Mouse (Mus musculus): ENCODE results near the gene Rbfox3. TPM values are rescaled to one million over a fixed set of nuclear protein-coding genes. Genes with fewer than 3 reads are reported as not detected.

The Rbfox3 gene
- polyA plus RNA-seq, 1 experiment from 2014 or later, result 32.0 TPM

DNA sequence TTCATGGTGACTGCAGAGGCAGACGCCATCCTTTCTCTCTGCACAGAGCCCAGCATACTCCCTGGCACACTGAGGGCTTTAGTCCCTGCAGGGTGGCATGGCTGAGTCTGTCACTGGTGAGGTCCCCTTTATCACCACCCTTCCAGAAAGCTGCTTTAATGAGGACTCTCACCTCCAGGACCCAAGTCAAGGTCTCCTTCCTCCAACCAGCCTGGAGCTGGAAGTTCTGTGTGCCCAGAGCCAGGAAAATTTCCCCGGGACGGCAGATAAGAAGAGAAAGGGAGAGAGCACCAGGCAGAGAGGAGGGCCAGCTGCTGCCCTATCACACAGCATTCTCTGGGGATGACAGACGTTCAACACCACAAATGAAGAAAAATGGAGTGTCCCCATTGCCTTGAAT, 73.2 kb downstream of the Rbfox3 start:
- Histone ChIP-seq H3K4me3 (no peak overlapping the region), H3K9me3 (replicated peaks) (no peaks in the 10 kb centered on the region), H3K4me2 (no peak overlapping the region), H3K4me1 (peaks cover 27% of the 10 kb centered on the region), H3K9ac (no peak overlapping the region), H3K27me3 (no peaks in the 10 kb centered on the region), H3K36me3 (ENCODE audit: poor library complexity, severe bottlenecking) (no peaks in the 10 kb centered on the region), H3K27ac (peak overlapping the region; percentile 36)
- 54% methylated on average over 4 of the region's 4 CpGs for WGBS
- ATAC-seq, result no peak

DNA sequence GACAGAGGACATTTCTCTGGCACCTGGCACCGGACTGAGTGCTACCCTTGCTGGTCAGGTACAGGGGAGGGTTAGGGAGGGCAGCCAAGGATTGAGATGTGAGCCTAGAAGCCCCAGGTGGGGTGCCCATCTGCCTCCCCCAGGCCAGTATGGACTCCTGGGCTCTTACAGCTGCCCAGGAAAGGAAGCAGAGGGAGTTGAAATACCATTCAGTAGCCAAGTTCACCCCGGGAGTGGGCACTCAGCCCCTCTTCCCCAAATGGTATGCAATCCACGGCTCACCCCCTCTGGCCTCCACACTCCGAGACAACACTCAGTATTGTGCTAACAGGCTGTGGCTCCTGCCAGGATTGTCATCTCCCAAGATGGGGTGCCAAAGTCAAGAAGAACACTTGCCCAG, 74.5 kb downstream of the Rbfox3 start:
- Histone ChIP-seq H3K9me3 (replicated peaks) (no peaks in the 10 kb centered on the region), H3K27me3 (no peaks in the 10 kb centered on the region), H3K9ac (no peak overlapping the region), H3K4me3 (no peak overlapping the region), H3K4me1 (peaks cover 27% of the 10 kb centered on the region), H3K36me3 (ENCODE audit: poor library complexity, severe bottlenecking) (no peaks in the 10 kb centered on the region), H3K4me2 (no peak overlapping the region), H3K27ac (no peak overlapping the region)
- 69% methylated on average over 4 of the region's 4 CpGs for WGBS
- no peak for ATAC-seq

DNA sequence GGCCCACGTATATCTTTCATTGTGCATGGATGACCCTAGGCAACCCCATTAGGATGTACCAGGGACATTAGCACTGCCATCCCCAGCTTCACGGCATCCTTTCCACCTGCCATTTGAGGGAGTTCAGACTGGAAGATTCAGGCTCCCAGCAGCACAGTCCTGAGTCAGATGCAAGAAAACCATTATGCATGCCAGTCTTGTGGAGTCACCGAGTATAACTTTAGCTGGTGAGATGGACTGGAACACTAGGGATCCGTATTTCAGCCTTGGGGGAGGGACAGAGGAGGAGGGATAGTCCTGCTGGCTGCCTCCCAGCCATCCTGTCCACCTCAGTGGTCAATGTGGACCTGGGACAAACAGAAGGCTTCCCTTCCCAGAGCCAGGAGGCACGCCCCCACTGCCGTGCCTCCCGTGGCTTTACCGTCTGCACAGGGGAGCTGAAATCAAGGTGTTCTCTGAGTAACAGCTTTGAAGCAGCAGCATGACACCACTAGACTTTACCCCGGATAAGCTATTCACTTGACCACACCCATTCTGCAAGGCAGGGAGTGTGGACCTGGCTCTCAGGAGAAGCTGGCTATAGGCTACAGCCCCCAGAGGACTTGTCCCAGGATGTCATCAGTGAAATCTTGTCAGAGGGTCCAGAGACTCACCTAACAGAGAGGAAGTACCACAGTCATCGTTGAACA, 78.5 kb downstream of the Rbfox3 start:
- 85% methylated on average over 10 of the region's 10 CpGs for WGBS
- Histone ChIP-seq H3K4me1 (peaks cover 12% of the 10 kb centered on the region), H3K36me3 (ENCODE audit: poor library complexity, severe bottlenecking) (no peaks in the 10 kb centered on the region), H3K27me3 (no peaks in the 10 kb centered on the region), H3K9me3 (replicated peaks) (no peaks in the 10 kb centered on the region), H3K4me2 (no peak overlapping the region), H3K4me3 (no peak overlapping the region), H3K27ac (no peak overlapping the region), H3K9ac (no peak overlapping the region)
- no peak for ATAC-seq

DNA sequence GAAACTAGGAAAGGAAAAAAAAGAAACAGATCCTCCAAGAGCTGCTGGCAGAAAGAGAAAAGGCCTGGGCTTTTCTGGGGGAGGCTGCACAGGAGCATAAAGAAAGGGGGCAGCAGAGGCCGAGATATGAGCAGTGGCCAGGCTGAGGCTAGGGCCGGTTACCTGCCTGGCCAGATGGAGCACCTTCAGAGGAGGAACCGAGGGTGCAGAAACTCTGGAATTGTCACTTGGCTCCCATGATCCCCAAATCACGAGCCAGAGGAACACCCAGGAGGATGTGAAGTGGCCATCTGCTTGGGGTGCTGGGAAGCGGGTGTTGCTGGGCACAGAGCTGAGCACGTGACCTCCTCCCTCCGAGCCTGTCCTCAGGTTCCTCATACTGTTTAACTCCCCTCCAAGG, 79.7 kb downstream of the Rbfox3 start:
- no peak overlapping the region for H3K4me2 ChIP-seq
- no peak for ATAC-seq
- H3K4me3 ChIP-seq, result no peak overlapping the region
- H3K27me3 ChIP-seq, result no peaks in the 10 kb centered on the region
- H3K4me1 ChIP-seq, result peaks cover 5% of the 10 kb centered on the region
- H3K36me3 ChIP-seq (ENCODE audit: poor library complexity, severe bottlenecking), result no peaks in the 10 kb centered on the region
- no peaks in the 10 kb centered on the region for H3K9me3 ChIP-seq (replicated peaks)
- 63% methylated on average over 7 of the region's 7 CpGs for WGBS
- H3K27ac ChIP-seq, result no peak overlapping the region
- no peak overlapping the region for H3K9ac ChIP-seq

DNA sequence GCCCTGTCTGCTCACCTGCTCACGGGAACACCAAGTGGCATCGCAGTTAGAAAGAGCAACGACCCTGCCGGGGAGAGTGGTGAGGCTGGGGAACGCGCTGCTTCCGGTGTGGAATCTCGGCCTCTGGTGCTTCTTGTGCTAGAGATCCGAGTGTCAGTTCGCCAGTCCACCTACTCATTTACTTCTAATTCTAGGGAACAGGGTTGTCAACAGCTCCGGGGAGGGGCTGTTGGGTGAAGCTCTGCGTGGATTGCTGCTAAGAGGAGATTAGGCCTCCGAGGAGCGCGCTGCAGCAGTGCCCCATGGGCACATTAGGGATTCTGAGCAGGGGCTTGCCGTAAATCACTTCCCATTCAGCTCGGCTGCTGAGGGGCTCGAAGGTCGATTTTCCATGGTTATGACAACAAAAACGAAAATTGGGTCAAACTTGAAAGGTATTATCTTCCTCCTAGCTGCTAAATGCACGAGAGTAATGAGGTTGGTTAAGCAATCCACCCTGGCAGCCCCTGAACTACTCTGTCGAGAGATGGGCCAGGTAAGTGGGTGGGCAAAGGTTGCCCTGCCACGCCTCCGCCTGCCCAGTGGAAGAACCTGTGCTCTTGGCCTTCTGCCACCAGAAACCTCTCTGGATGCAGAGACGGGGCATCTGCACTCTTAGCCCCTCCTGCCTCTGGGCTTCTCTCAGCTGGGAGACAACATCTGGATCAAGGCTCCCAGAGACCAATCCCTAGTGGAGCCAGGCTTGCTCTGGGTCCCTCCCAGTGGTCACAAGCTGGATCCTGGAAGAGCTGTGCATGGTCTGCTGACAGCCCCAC, 85.9 kb downstream of the Rbfox3 start:
- no peak overlapping the region for H3K4me3 ChIP-seq
- WGBS, result 58% methylated on average over 25 of the region's 25 CpGs
- no peak overlapping the region for H3K9ac ChIP-seq
- no peak for ATAC-seq
- H3K4me1 ChIP-seq, result peaks cover 16% of the 10 kb centered on the region
- no peak overlapping the region; the same call in 1 of the 2 replicates for H3K27ac ChIP-seq
- H3K4me2 ChIP-seq, result no peak overlapping the region
- no peaks in the 10 kb centered on the region for H3K27me3 ChIP-seq
- H3K9me3 ChIP-seq (replicated peaks), result no peaks in the 10 kb centered on the region
- H3K36me3 ChIP-seq (ENCODE audit: poor library complexity, severe bottlenecking), result no peaks in the 10 kb centered on the region

DNA sequence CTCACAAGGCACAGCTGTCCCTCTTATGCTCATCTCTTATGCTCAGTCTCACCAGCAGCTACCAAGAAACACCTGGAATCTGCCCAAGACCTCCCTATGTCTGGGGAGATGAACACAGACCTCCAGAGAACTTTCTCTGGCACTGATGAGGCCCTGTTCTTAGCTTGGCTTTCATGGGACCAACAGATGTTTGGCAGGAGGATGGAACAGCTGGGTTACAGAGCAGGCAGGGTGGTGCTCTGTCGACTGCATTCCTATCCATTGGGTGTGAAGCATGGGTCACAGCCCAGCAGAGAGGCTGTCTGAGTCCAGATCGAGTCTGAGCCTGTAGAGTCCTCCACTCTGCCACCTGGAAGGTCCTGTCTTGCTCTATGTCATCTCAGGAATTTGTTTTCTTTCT, 90.0 kb downstream of the Rbfox3 start:
- no peaks in the 10 kb centered on the region for H3K9me3 ChIP-seq (replicated peaks)
- no peak overlapping the region for H3K27ac ChIP-seq
- 70% methylated on average over 2 of the region's 2 CpGs for WGBS
- H3K4me1 ChIP-seq, result peaks cover 16% of the 10 kb centered on the region
- no peak for ATAC-seq
- H3K4me3 ChIP-seq, result no peak overlapping the region
- H3K4me2 ChIP-seq, result no peak overlapping the region
- H3K36me3 ChIP-seq (ENCODE audit: poor library complexity, severe bottlenecking), result no peaks in the 10 kb centered on the region
- no peaks in the 10 kb centered on the region for H3K27me3 ChIP-seq
- H3K9ac ChIP-seq, result no peak overlapping the region

DNA sequence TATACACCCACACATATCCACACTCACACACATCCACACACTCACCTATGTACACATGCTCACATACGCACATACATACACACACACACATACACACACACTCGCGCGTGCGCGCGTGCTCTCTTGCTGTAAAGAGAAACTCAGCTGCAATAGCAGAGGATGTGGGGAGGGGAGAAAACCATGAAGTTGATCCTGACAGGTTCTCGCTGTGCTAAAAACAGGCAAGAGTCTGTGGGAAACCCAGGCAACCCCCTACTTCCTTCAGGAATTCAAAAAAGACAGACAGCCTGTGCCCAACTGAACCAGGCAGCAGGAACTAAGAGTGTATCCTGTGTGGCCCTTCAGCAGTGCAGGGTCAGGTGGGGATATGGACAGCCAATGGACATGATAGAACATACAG, 92.9 kb downstream of the Rbfox3 start:
- no peak overlapping the region for H3K27ac ChIP-seq
- no peaks in the 10 kb centered on the region for H3K27me3 ChIP-seq
- no peak for ATAC-seq
- no peaks in the 10 kb centered on the region for H3K9me3 ChIP-seq (replicated peaks)
- 96% methylated on average over 8 of the region's 8 CpGs for WGBS
- no peak overlapping the region for H3K4me2 ChIP-seq
- no peak overlapping the region for H3K4me3 ChIP-seq
- H3K9ac ChIP-seq, result no peak overlapping the region
- H3K4me1 ChIP-seq, result peaks cover 18% of the 10 kb centered on the region
- no peaks in the 10 kb centered on the region for H3K36me3 ChIP-seq (ENCODE audit: poor library complexity, severe bottlenecking)

DNA sequence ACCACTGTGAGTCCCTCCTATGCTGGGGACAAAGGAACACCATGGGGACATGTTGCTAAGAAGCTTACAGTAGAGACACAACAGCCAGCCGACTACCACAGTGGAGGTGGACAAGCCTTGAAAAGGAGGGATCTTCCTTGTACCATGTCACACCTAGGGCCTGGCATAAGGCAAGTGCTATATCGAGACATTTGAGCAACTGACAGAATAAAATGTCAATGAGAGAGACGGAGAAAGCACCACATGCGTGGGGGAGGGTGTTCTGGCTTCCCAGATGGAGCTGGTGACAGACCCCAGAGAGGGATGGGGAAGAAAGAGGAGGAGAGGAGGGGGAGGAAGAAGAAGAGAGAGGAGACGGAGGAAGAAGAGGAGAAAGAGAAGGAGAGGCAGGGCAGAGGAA, 96.3 kb downstream of the Rbfox3 start:
- Histone ChIP-seq H3K9ac (no peak overlapping the region), H3K4me3 (no peak overlapping the region), H3K4me1 (peaks cover 20% of the 10 kb centered on the region), H3K27ac (peak overlapping the region; percentile 49; the same call in 1 of the 2 replicates), H3K4me2 (no peak overlapping the region), H3K9me3 (replicated peaks) (no peaks in the 10 kb centered on the region), H3K36me3 (ENCODE audit: poor library complexity, severe bottlenecking) (no peaks in the 10 kb centered on the region), H3K27me3 (no peaks in the 10 kb centered on the region)
- ATAC-seq, result no peak
- WGBS, result 56% methylated on average over 5 of the region's 5 CpGs

DNA sequence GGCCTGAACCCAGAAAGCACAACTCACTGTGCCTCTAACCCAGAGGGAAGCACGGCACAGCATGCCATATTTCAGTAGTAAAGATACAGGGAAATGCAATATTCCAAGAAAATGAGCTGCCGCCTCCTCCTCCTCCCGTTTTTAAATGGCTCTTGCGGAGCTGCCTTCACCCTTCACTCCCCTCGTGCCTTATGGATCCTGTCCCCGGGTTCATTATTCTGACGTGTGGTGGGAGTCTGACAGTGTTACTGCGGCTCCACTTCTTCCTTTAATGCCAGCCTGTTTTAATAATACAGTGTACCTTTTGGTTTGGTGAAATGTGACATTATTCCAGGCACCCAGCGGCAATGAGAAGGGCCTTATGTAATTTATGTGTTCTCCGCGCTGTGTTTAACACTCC, 97.5 kb downstream of the Rbfox3 start:
- Histone ChIP-seq H3K9ac (no peak overlapping the region), H3K4me2 (no peak overlapping the region), H3K4me3 (no peak overlapping the region), H3K27ac (peak overlapping the region; percentile 60), H3K27me3 (no peaks in the 10 kb centered on the region), H3K36me3 (ENCODE audit: poor library complexity, severe bottlenecking) (no peaks in the 10 kb centered on the region), H3K9me3 (replicated peaks) (no peaks in the 10 kb centered on the region), H3K4me1 (peaks cover 20% of the 10 kb centered on the region)
- no peak for ATAC-seq
- 64% methylated on average over 11 of the region's 11 CpGs for WGBS

DNA sequence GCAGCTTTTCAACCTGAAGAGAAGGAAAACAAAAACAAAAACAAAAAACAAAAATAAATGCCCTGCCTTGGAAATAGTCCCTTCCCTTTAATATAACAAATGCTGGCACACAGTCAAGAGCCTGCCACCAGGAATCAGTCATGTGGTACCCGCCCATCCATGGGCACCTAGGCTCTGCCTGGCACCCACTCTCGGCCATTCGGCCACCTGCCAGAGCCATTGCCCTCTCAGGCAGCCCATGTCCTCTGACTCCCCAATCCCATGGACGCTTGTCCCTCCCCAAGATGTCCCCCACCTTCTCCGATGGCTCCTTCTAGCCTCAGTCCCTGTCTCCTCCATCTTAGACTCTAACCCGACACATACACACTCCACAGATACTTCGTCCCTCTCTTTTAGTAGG, 100.0 kb downstream of the Rbfox3 start:
- Histone ChIP-seq H3K36me3 (ENCODE audit: poor library complexity, severe bottlenecking) (no peaks in the 10 kb centered on the region), H3K27ac (no peak overlapping the region), H3K27me3 (no peaks in the 10 kb centered on the region), H3K9ac (no peak overlapping the region), H3K9me3 (replicated peaks) (no peaks in the 10 kb centered on the region), H3K4me2 (no peak overlapping the region), H3K4me1 (peaks cover 25% of the 10 kb centered on the region), H3K4me3 (no peak overlapping the region)
- no peak for ATAC-seq
- 90% methylated on average over 7 of the region's 7 CpGs for WGBS

DNA sequence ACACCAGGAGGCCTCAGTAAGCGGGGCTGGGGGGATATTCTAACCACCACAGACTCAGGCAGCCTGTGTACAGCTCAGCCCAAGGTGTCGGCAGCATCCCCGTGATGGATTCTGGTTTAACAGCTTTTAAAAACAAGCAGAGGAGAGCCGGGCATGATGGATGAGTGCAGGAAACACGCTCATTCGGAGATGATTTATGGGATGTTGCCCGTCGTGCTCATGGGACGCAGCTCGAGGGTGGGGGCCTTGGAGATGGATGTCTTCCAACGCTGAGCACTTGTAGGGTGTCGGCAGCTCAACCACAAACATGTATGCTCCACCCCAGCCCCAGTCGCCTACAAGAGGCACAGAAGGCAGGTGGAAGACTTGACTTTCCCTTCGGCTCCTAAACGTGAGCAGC, 103.9 kb downstream of the Rbfox3 start:
- Histone ChIP-seq H3K36me3 (ENCODE audit: poor library complexity, severe bottlenecking) (no peaks in the 10 kb centered on the region), H3K9ac (no peak overlapping the region), H3K4me1 (peaks cover 6% of the 10 kb centered on the region), H3K9me3 (replicated peaks) (no peaks in the 10 kb centered on the region), H3K27ac (no peak overlapping the region), H3K27me3 (no peaks in the 10 kb centered on the region), H3K4me3 (no peak overlapping the region), H3K4me2 (no peak overlapping the region)
- 87% methylated on average over 15 of the region's 15 CpGs for WGBS
- ATAC-seq, result no peak

DNA sequence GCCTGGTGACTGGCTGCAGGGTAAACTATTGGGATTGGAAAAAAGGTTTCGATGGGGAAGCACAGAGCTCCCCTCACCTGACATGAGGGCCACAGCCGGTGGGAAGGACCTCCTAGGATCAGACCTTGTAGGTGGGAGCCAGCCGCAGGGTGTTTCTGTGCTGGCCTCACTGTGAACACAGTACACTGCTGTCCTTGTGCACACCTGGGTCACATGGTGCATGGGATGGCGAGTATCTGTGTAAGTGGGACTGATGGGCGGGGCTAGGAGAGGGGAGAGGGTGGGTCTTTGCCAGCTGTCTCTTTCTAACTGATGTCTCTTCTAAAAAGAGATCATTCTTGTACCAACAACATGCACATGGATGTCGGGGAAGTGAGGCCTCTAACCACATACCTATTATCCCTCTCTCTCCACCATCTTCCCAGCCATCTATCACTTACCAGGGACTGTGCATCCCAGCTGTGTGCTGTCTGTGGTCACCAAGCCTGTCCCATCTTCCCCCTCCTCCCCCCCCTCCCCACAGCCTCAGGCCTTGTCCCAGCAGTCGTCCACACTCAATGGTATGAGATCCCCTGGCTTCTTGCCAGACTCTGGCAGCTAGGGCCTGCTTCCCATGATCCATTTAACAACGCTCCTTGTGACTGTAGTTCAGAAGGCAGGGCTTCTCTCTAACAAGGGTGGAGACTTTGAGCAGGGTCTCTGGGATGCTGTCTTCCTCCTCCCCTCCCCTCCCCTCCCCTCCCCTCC, 116.4 kb downstream of the Rbfox3 start:
- H3K27me3 ChIP-seq, result no peaks in the 10 kb centered on the region
- H3K9ac ChIP-seq, result no peak overlapping the region
- H3K4me2 ChIP-seq, result no peak overlapping the region
- H3K27ac ChIP-seq, result peak overlapping the region; percentile 99
- no peaks in the 10 kb centered on the region for H3K9me3 ChIP-seq (replicated peaks)
- peaks cover 47% of the 10 kb centered on the region for H3K4me1 ChIP-seq
- H3K36me3 ChIP-seq (ENCODE audit: poor library complexity, severe bottlenecking), result no peaks in the 10 kb centered on the region
- 0 out of 2 replicates have a peak, but pooled peaks have one; percentile 6 for ATAC-seq
- H3K4me3 ChIP-seq, result no peak overlapping the region
- 52% methylated on average over 8 of the region's 8 CpGs for WGBS
